Mouse (Mus musculus) testis, adult 2 months (tissue): ENCODE measurements around the gene Spast.

Experiments
- CTCF ChIP-seq: fragments of 200-500 bp; IDR thresholded peaks from 2 replicates; pipeline ENCODE4 v1.5.1; 2012; ENCODE audit warnings: low read depth, mild to moderate bottlenecking, inconsistent platforms, low read length, moderate library complexity; ENCODE audit not compliant: control insufficient read depth, insufficient read depth, insufficient replicate concordance
- POLR2A ChIP-seq: fragments of 200-500 bp; IDR thresholded peaks from 2 replicates; pipeline ENCODE4 v1.6.1; 2012; ENCODE audit warnings: low read depth, mild to moderate bottlenecking, inconsistent platforms, low read length, moderate library complexity; ENCODE audit not compliant: control insufficient read depth

DNA sequence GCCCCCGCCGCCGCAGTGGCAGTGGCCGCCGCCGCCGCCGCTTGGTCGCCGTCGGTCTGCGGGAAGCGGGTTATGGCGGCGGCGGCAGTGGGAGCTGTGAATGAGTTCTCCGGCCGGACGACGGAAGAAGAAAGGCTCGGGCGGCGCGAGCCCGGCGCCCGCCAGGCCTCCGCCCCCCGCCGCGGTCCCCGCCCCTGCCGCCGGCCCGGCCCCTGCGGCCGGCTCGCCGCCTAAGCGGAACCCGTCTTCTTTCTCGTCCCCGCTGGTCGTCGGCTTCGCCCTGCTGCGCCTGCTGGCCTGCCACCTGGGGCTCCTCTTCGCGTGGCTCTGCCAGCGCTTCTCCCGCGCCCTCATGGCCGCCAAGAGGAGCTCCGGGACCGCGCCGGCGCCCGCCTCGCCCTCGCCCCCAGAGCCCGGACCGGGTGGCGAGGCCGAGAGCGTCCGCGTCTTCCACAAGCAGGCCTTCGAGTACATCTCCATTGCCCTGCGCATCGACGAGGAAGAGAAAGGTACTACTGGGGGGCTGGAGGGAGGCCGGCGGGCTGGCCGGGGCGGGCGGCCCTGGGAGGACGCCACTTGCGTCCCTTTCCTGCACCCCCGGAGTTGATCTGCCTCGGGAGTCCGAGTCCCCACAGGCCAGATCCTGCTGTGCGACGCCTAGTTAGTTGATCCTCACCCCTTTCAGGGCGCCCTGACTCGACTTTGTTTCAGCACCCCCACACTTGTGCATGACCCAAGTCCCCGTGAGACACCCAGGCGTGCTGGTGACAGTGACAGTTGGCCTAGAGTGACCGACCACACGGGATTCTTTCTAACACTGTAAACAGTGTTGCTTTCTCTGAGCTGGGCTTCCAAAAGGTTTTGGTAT lies at the start of gene Spast:
- TF ChIP-seq POLR2A (no peak; the same call in 1 of the 2 replicates), CTCF (no peak)
